Mouse (Mus musculus): Measurements from ENCODE around the gene Crocc2.

DNA sequence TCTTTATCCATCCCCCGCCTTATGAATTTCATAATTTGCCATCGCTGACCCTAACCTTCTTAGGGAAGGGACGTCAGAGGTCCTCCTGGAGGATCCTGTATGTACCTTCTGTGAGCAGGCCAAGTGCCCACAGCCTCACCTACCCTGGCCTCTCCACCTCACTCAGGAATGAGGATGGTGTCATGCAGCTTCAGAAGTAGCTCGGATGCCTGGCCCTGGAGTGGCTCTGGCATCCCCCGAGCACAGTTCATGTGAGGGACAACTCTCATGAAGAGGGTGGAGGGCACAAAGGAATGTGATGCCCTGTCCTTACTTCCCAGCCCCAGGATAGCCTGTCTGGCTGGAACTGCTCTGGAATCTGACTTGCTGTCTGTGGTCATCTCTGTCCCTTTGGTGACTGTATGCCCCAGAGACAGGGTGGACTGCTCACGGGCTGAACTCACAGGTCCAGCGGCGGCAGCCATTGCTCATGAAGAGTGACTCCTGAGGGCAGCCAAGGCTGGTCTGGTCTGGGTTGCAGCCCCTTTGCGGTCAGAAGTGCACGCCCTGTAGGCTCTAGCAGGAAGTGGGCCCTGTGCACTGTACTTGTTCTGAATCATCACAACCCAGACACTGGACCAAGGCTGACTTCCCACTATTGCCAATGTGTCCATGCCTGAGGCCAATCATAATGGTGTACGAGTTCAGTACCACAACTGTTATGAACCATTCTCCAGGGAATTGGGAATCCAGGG, 2.0 kb upstream of the Crocc2 start:
- TF ChIP-seq CTCF (conservative IDR thresholded peaks at IDR 0.05; ENCODE audit: low read length) (no peak), NANOG (IDR thresholded peaks at IDR 0.05; ENCODE audit: borderline replicate concordance, low read length) (no peak), POU5F1 (IDR thresholded peaks at IDR 0.05; ENCODE audit: borderline replicate concordance, low read length) (no peak)
